Comparison of ENCODE assay signal across 9 mouse cellular contexts in the genomic region with DNA sequence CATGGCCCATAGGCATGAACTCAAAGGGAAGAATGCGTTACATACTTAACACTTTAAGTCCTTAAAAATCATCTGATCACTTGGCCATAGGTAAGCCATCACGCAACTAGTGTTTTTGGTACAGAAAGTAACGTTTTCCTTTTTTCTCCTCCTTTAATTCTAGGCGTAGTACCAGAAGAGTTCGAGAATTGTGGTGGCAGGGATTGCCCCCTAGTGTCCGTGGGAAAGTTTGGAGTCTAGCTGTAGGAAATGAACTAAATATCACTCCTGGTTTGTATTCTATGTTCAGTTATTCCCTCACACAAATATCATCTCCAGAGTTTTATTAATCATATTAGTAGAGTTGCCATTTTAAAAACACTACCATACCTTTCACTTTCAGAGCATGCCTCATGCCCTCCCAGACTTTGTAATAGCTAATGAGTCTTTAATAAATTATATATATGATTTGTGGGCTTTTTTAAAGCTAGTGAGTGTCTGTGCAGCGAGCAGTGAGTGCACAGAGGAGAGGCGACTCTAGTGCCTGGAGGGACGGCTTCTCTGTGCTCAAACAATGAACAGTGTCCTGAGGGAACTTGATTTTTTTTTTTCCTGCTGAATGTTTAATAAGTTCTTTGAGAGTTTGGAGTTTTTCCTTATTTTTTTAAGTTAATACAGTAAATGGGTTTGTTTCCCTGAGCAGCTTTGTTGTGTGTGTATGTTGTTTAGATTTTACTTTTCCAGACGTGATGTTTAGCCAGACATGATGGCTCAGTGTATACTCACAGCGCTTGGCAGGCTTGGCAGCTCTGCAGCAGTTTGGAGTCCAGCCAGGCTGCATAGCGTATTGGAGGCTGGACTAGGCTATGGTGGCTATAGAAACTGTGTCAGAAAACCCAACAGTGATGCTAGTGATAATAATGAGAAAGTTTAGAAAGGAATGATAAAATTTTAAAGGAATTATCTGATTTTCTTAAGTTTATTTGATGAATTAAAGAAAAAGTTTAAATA. TPM values are rescaled to one million over a fixed set of nuclear protein-coding genes. Genes with fewer than 3 reads are reported as not detected.
A peak's percentile ranks its signal among the peaks of the same experiment; 100 is the strongest.
DNase-seq lines count a peak whose midpoint lies in the region; ATAC-seq and TF ChIP-seq lines count a peak whose summit lies in the region.
"Had no signal": no experiment of that assay in that cellular context is flagged by ENCODE, and none has a peak within 500 bp of the region (broad histone marks: within the 10 kb centered on the region; RNA-seq: fewer than 3 reads in every experiment).

No protein-coding gene starts in this region.

- no peaks in the 10 kb centered on the region for H3K4me1 ChIP-seq in embryonic facial prominence, embryonic 11.5 days (ENCODE audit: control insufficient read depth, insufficient read depth, low read length)
- H3K4me1 ChIP-seq in embryonic facial prominence, embryonic 10.5 days: no peaks in the 10 kb centered on the region
- H3K4me1 ChIP-seq: liver, embryonic 13.5 days had no signal

- 81% methylated on average over 12 of the region's 12 CpGs for WGBS in embryonic facial prominence, embryonic 11.5 days
- WGBS in embryonic facial prominence, embryonic 10.5 days: 82% methylated on average over 12 of the region's 12 CpGs

- no peaks in the 10 kb centered on the region for H3K9me3 ChIP-seq in embryonic facial prominence, embryonic 11.5 days (replicated peaks; ENCODE audit: control insufficient read depth, low read length)
- H3K9me3 ChIP-seq in embryonic facial prominence, embryonic 10.5 days: no peaks in the 10 kb centered on the region
- H3K9me3 ChIP-seq: liver, embryonic 13.5 days had no signal

- peak; percentile 73 for TF ChIP-seq CTCF in layer of hippocampus, adult 2 months (conservative IDR thresholded peaks at IDR 0.05)

- no peaks in the 10 kb centered on the region for H3K27me3 ChIP-seq in embryonic facial prominence, embryonic 11.5 days (ENCODE audit: control insufficient read depth, insufficient read depth, low read length)
- no peaks in the 10 kb centered on the region for H3K27me3 ChIP-seq in embryonic facial prominence, embryonic 10.5 days (replicated peaks; ENCODE audit: low read depth, poor library complexity, severe bottlenecking)
- H3K27me3 ChIP-seq: liver, embryonic 13.5 days had no signal

- no peaks in the 10 kb centered on the region for H3K36me3 ChIP-seq in embryonic facial prominence, embryonic 11.5 days (replicated peaks; ENCODE audit: control insufficient read depth, insufficient read depth, low read depth, low read length)
- H3K36me3 ChIP-seq in embryonic facial prominence, embryonic 10.5 days (replicated peaks): 0 out of 2 replicates have a peak, but pooled peaks cover 10% of the 10 kb centered on the region
- H3K36me3 ChIP-seq: liver, embryonic 13.5 days had no signal

- no peak overlapping the region for H3K4me2 ChIP-seq in embryonic facial prominence, embryonic 11.5 days (ENCODE audit: low read depth, low read length)
- H3K4me2 ChIP-seq: liver, embryonic 13.5 days had no signal

- no peak overlapping the region for H3K9ac ChIP-seq in embryonic facial prominence, embryonic 11.5 days (replicated peaks; ENCODE audit: low read length)
- H3K9ac ChIP-seq: liver, embryonic 13.5 days had no signal

- H3K4me3 ChIP-seq in embryonic facial prominence, embryonic 11.5 days (ENCODE audit: low read depth, low read length): no peak overlapping the region
- H3K4me3 ChIP-seq in embryonic facial prominence, embryonic 10.5 days: no peak overlapping the region
- H3K4me3 ChIP-seq in layer of hippocampus, adult 2 months: no peak overlapping the region
- H3K4me3 ChIP-seq: liver, embryonic 13.5 days had no signal

- H3K27ac ChIP-seq in embryonic facial prominence, embryonic 11.5 days (replicated peaks; ENCODE audit: low read depth, low read length): no peak overlapping the region
- H3K27ac ChIP-seq in embryonic facial prominence, embryonic 10.5 days (replicated peaks): no peak overlapping the region
- H3K27ac ChIP-seq in layer of hippocampus, adult 2 months: no peak overlapping the region
- H3K27ac ChIP-seq: liver, embryonic 13.5 days had no signal

- intact Hi-C loops in heart, postnatal 14 days (cut with DNase I): loop anchor here (5.0 kb wide), 1 partner anchor 84 kb away; a partner anchor contains a TSS

- DNase-seq in embryonic facial prominence, embryonic 11.5 days (ENCODE audit: low spot score): peak; percentile 2
- DNase-seq in embryonic facial prominence, embryonic 10.5 days (ENCODE audit: low spot score): no peak
- no peak for DNase-seq in layer of hippocampus, adult 2 months (ENCODE audit: low spot score in 2 of 2)
- no peak for DNase-seq in layer of hippocampus, adult 8-10 months (ENCODE audit: low spot score in 2 of 2)
- DNase-seq in Muller cell, postnatal 12 days (ENCODE audit: inconsistent ontology term): peak; percentile 42
- peak; percentile 11 to 17 for DNase-seq in heart, postnatal 14 days
- no peak for DNase-seq in thymus, postnatal 14 days
- no peak for DNase-seq in gastrocnemius, postnatal 4 days (ENCODE audit: low spot score in 2 of 2)
- DNase-seq: liver, embryonic 13.5 days had no signal

- ATAC-seq in embryonic facial prominence, embryonic 11.5 days (replicated peaks; ENCODE audit: insufficient number of reproducible peaks, low FRiP score, low TSS enrichment, low read depth): no peak

RNA-seq across cellular contexts. Expression of a gene that starts 29.3 kb away (rescaled TPM):
- polyA plus RNA-seq in embryonic facial prominence, embryonic 11.5 days (2014; fragmentation: Nextera tagmentation; extraction: Ambion mirVana): 78.2 and 97.2 TPM in 2 replicates
- polyA plus RNA-seq in embryonic facial prominence, embryonic 10.5 days (2016; fragmentation: Nextera tagmentation; extraction: Ambion mirVana): 92.5 and 92.9 TPM in 2 replicates
- total RNA-seq in layer of hippocampus, adult 2 months (2021): 1 to 10 TPM; 5.3 to 5.8 TPM
- 1 to 10 TPM; 1.6 to 6.0 (median 3.6) TPM for total RNA-seq in layer of hippocampus, adult 8-10 months (2022)
- 1 to 10 TPM; 1.8 to 4.5 TPM for total RNA-seq in heart, postnatal 14 days (2021)
- 10 to 100 TPM; 12.4 to 13.6 TPM for total RNA-seq in gastrocnemius, postnatal 4 days (2021)

Comparison
In these comparisons a context has a peak if more than half of its experiments do, and no peak if none do; other contexts are left out.
1. DNase-seq: peak in embryonic facial prominence, embryonic 11.5 days (single experiment), Muller cell, postnatal 12 days (single experiment) and heart, postnatal 14 days (2 of 2); none in embryonic facial prominence, embryonic 10.5 days (single experiment), layer of hippocampus, adult 2 months (0 of 2), layer of hippocampus, adult 8-10 months (0 of 2), thymus, postnatal 14 days (single experiment) and gastrocnemius, postnatal 4 days (0 of 2).